Mouse (Mus musculus) liver, embryonic 14.5 days (tissue): Measurements from ENCODE around the gene Ahsa2. TPM values are rescaled to one million over a fixed set of nuclear protein-coding genes. Genes with fewer than 3 reads are reported as not detected.
"Not testable (repeated sequence)": the region's sequence is repeated elsewhere in the genome, so short reads cannot be mapped to it uniquely, and the experiment has no call there.

ENCODE experiments used
- ATAC-seq: fragments of 200-750 bp; cut with Nextera tagmentation; 2 replicates; pipeline ENCODE4 v1.8.0; 2017; ENCODE audit warnings: moderate number of reproducible peaks, mild to moderate bottlenecking, moderate library complexity; ENCODE audit not compliant: insufficient read depth
- DNase-seq, 3 experiments: peaks; one replicate each; pipeline ENCODE4 v3.0.0-alpha.2; 2012 to 2013; ENCODE audit warnings: low read depth in 3 of 3, low spot score in 3 of 3
- H3K27ac ChIP-seq: fragments of 300-500 bp; sonication (generic); 2 replicates; pipeline ENCODE4 v1.5.1; 2014; ENCODE audit warnings: moderate library complexity, mild to moderate bottlenecking, control low read depth, inconsistent platforms
- H3K27me3 ChIP-seq: fragments of 300-500 bp; sonication (generic); 2 replicates; pipeline ENCODE4 v1.6.1; 2014; ENCODE audit warnings: mild to moderate bottlenecking, low read length, moderate library complexity; ENCODE audit not compliant: control insufficient read depth, insufficient read depth
- H3K36me3 ChIP-seq: fragments of 300-500 bp; sonication (generic); replicated peaks from 2 replicates; pipeline ENCODE4 v1.6.1; 2014; ENCODE audit warnings: low read depth; ENCODE audit not compliant: control insufficient read depth, insufficient read depth
- H3K4me1 ChIP-seq, 2 experiments: fragments of 200-500 bp in 1 of 2; fragments of 300-500 bp in 1 of 2; sonication (generic) in 1 of 2; replicated peaks; 2 replicates each; pipeline ENCODE4 v1.6.1; 2012 to 2014; ENCODE audit warnings: antibody characterized with exemption in 1 of 2, inconsistent platforms in 1 of 2, low read length in 1 of 2; ENCODE audit not compliant: control insufficient read depth in 2 of 2, insufficient read depth in 2 of 2
- H3K4me2 ChIP-seq: fragments of 300-500 bp; sonication (generic); 2 replicates; pipeline ENCODE4 v1.6.1; 2014; ENCODE audit warnings: low read depth, mild to moderate bottlenecking, control low read depth, moderate library complexity
- H3K4me3 ChIP-seq, 2 experiments: fragments of 200-500 bp in 1 of 2; fragments of 300-500 bp in 1 of 2; sonication (generic) in 1 of 2; 2 replicates each; pipeline ENCODE4 v1.5.1; 2012 to 2014; ENCODE audit warnings: low read depth in 2 of 2, low read length in 2 of 2, mild to moderate bottlenecking in 2 of 2, control low read depth in 1 of 2, inconsistent platforms in 1 of 2, moderate library complexity in 1 of 2; ENCODE audit not compliant: insufficient read depth in 1 of 2
- H3K9ac ChIP-seq: fragments of 300-500 bp; sonication (generic); replicated peaks from 2 replicates; pipeline ENCODE4 v1.6.1; 2014; ENCODE audit warnings: mild to moderate bottlenecking, control low read depth, moderate library complexity
- H3K9me3 ChIP-seq: fragments of 300-500 bp; sonication (generic); 2 replicates; pipeline ENCODE4 v1.6.1; 2016; ENCODE audit warnings: low read length, mixed read lengths; ENCODE audit not compliant: control insufficient read depth
- CTCF ChIP-seq: IDR thresholded peaks from 2 replicates; pipeline ENCODE4 v1.5.1; 2016; ENCODE audit warnings: antibody characterized with exemption, low read depth, control low read depth
- EP300 ChIP-seq: IDR thresholded peaks from 2 replicates; pipeline ENCODE4 v1.6.1; 2016; ENCODE audit warnings: antibody characterized with exemption, low read depth
- WGBS: fragments of 180-500 bp; shearing (Covaris S2); extraction: QIAGEN DNeasy Blood & Tissue Kit; methylation state at CpG from one replicate; pipeline ENCODE4 v1.1.7; 2014; ENCODE audit not compliant: insufficient replicate concordance; 5-methylcytosine and 5-hydroxymethylcytosine counted together
- microRNA-seq: library from miRNA; unstranded; fragments of <30 nt; microRNA quantifications from one replicate; pipeline ENCODE4, GENCODE M21; 2016
- polyA plus RNA-seq, 2 experiments: library from polyadenylated mRNA; depleted of rRNA in 1 of 2; stranded (reverse) in 1 of 2; unstranded in 1 of 2; fragments of >200 nt; fragmentation: Nextera tagmentation in 1 of 2; extraction: Ambion mirVana in 1 of 2; gene quantifications; 2 replicates each; pipeline versions ENCODE4 v1.2.1 to v1.2.3; 2012 to 2014

The Ahsa2 gene
- polyA plus RNA-seq, 2 experiments: 16.8 to 27.7 TPM

DNA sequence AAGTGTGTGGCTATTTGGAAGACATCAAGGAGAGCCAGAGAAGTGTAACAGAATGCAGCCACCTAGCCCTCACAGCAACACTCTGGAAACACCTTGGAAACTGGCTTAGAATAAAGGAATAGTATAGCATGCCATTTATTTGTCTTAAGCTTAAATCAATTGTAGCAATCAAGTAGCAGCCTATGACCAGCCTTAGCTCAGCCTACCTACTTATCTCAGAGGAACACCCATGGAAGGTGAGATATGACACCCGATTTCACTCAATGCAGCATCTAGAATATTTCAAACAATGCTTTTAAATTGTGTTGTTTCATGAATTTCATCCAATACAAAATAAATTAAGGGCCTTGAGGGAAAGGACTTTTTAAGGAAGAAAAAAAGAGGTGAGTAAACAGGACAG, 7.9 kb downstream of the Ahsa2 start:
- H3K4me1 ChIP-seq: peaks cover 0 to 3% of the 10 kb centered on the region in 2 experiments; a peak in 1 of 4 replicates
- no peak overlapping the region for H3K4me2 ChIP-seq
- no peak overlapping the region for H3K9ac ChIP-seq
- H3K27ac ChIP-seq: no peak overlapping the region
- TF ChIP-seq CTCF (no peak), EP300 (no peak)
- DNase-seq (no peak), ATAC-seq (no peak)
- no peaks in the 10 kb centered on the region for H3K27me3 ChIP-seq
- H3K36me3 ChIP-seq: peaks cover 55% of the 10 kb centered on the region
- no peak overlapping the region for H3K4me3 ChIP-seq
- WGBS: 34% methylated on average over 1 of the region's 1 CpGs
- no peaks in the 10 kb centered on the region for H3K9me3 ChIP-seq

DNA sequence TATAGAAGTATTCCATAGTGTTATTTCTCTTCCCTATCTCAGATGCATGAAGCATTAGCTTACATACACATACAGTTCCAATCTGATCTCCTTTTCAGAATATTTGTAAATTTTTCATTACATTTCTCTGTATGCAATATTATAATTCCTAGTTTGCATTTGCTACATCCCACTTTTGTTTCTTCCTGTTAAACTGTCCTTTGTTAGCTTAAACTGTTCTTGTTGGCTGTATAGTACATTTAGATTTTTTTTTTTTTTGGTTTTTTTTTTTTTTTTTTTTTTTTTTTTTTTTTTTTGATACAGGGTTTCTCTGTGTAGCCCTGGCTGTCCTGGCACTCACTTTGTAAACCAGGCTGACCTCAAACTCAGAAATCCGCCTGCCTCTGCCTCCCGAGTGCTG, 32.0 kb downstream of the Ahsa2 start:
- ATAC-seq, DNase-seq, H3K4me2 ChIP-seq, H3K4me1 ChIP-seq, H3K9me3 ChIP-seq, H3K27me3 ChIP-seq, H3K9ac ChIP-seq, H3K27ac ChIP-seq, H3K4me3 ChIP-seq: not testable (repeated sequence)
- peaks cover 19% of the 10 kb centered on the region for H3K36me3 ChIP-seq
- 89% methylated on average over 2 of the region's 2 CpGs for WGBS

Small RNA genes within 50 kb of the gene (microRNA-seq; reads per million reads assigned to microRNA genes)
- not detected for gene Gm47279

Other genes starting within 250 kb of the Ahsa2 start
- 15.6 and 25.7 TPM in 2 replicates for gene Xpo1, start 242.0 kb downstream of the Ahsa2 start, polyA plus RNA-seq (2012; rRNA removed)
- gene Xpo1, start 242.0 kb downstream of the Ahsa2 start, polyA plus RNA-seq (2014; fragmentation: Nextera tagmentation; extraction: Ambion mirVana): 50.3 and 56.3 TPM in 2 replicates
- 6.3 and 9.9 TPM in 2 replicates for gene Usp34, start 191.1 kb downstream of the Ahsa2 start, polyA plus RNA-seq (2012; rRNA removed)
- gene Usp34, start 191.1 kb downstream of the Ahsa2 start, polyA plus RNA-seq (2014; fragmentation: Nextera tagmentation; extraction: Ambion mirVana): 11.1 and 12.4 TPM in 2 replicates
- gene 1700093K21Rik, start 23.1 kb upstream of the Ahsa2 start, polyA plus RNA-seq (2012; rRNA removed): 0.04 and 0.05 TPM in 2 replicates
- not detected in 2 replicates for gene 1700093K21Rik, start 23.1 kb upstream of the Ahsa2 start, polyA plus RNA-seq (2014; fragmentation: Nextera tagmentation; extraction: Ambion mirVana)
- gene 0610010F05Rik, start 135.6 kb upstream of the Ahsa2 start, polyA plus RNA-seq (2012; rRNA removed): 1.9 and 3.1 TPM in 2 replicates
- gene 0610010F05Rik, start 135.6 kb upstream of the Ahsa2 start, polyA plus RNA-seq (2014; fragmentation: Nextera tagmentation; extraction: Ambion mirVana): 11.1 and 12.3 TPM in 2 replicates
- 3.2 and 6.1 TPM in 2 replicates for gene Pus10, start 167.6 kb upstream of the Ahsa2 start, polyA plus RNA-seq (2012; rRNA removed)
- 13.6 and 14.9 TPM in 2 replicates for gene Pus10, start 167.6 kb upstream of the Ahsa2 start, polyA plus RNA-seq (2014; fragmentation: Nextera tagmentation; extraction: Ambion mirVana)
- gene Pex13, start 167.9 kb upstream of the Ahsa2 start, polyA plus RNA-seq (2012; rRNA removed): 2.7 and 3.5 TPM in 2 replicates
- gene Pex13, start 167.9 kb upstream of the Ahsa2 start, polyA plus RNA-seq (2014; fragmentation: Nextera tagmentation; extraction: Ambion mirVana): 12.2 and 13.0 TPM in 2 replicates